Mouse (Mus musculus): ENCODE data around the gene Clock. TPM values are rescaled to one million over a fixed set of nuclear protein-coding genes. Genes with fewer than 3 reads are reported as not detected.

Clock gene
- total and polyA plus RNA-seq, 2 experiments from 2014 or later: 8.2 to 29.3 TPM

DNA sequence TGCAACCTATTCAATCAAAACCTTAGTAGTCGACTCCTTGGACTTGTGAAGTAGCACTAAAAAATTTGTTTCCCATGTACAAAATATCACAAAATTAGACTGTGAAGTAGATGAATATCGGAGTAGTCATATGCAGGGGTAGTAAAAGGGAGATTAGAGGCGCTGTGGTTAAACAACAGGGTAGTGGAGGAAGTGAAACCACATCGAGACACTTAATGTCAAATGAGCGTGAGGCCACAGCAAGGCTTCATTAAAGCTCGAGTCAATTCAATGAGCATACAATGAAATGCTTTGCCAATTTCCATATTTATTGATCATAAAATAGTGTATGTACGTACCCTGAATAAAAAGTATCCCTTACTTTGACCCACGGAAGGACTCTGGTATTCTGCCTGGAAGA is 32.5 kb upstream of the Clock start:
- Histone ChIP-seq H3K4me1 (ENCODE audit: control insufficient read depth, insufficient read depth) (no peaks in the 10 kb centered on the region), H3K36me3 (replicated peaks; ENCODE audit: control insufficient read depth, insufficient read depth, low read length) (no peaks in the 10 kb centered on the region), H3K4me3 (ENCODE audit: low read depth, low read length) (no peak overlapping the region), H3K9ac (replicated peaks; ENCODE audit: low read depth, low read length) (no peak overlapping the region), H3K4me2 (ENCODE audit: low read depth, low read length) (no peak overlapping the region), H3K27ac (ENCODE audit: low read depth) (no peak overlapping the region), H3K27me3 (ENCODE audit: control insufficient read depth, insufficient read depth, low read length) (no peaks in the 10 kb centered on the region), H3K9me3 (replicated peaks; ENCODE audit: control insufficient read depth, low read length) (no peaks in the 10 kb centered on the region)
- WGBS: 76% methylated on average over 8 of the region's 8 CpGs
- no peak for ATAC-seq (ENCODE audit: insufficient read depth, low read depth)
- no peak for DNase-seq (ENCODE audit: low spot score)
- TF ChIP-seq EP300 (IDR thresholded peaks at IDR 0.05; ENCODE audit: low read depth) (no peak), CTCF (IDR thresholded peaks at IDR 0.05; ENCODE audit: low read depth) (no peak)

DNA sequence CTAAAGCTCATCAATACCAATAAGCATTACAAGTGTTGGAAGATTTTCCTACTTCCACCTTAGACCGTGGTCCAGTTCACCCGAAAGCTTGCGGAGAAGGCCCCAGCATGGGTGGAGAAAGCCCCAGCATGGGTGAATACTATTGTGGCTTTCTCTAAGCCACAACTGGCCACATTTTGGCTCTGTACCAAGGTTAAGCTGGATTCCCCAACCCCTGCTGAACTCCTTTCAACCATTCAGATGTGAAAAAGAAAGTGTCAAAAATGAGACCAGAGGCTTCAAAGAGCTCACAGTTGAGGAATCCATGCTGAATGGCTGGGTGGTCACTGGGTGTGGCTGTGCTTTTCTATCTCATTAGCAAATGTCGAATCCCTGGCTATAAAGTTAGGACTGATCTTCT is 29.2 kb upstream of the Clock start:
- Histone ChIP-seq H3K4me2 (ENCODE audit: low read depth, low read length) (no peak overlapping the region), H3K4me1 (ENCODE audit: control insufficient read depth, insufficient read depth) (no peaks in the 10 kb centered on the region), H3K27ac (ENCODE audit: low read depth) (no peak overlapping the region), H3K4me3 (ENCODE audit: low read depth, low read length) (no peak overlapping the region), H3K36me3 (replicated peaks; ENCODE audit: control insufficient read depth, insufficient read depth, low read length) (no peaks in the 10 kb centered on the region), H3K9ac (replicated peaks; ENCODE audit: low read depth, low read length) (no peak overlapping the region), H3K27me3 (ENCODE audit: control insufficient read depth, insufficient read depth, low read length) (no peaks in the 10 kb centered on the region), H3K9me3 (replicated peaks; ENCODE audit: control insufficient read depth, low read length) (no peaks in the 10 kb centered on the region)
- DNase-seq (ENCODE audit: low spot score): no peak
- 77% methylated on average over 4 of the region's 4 CpGs for WGBS
- ATAC-seq (ENCODE audit: insufficient read depth, low read depth): no peak
- TF ChIP-seq CTCF (IDR thresholded peaks at IDR 0.05; ENCODE audit: low read depth): no peak
- no peak for TF ChIP-seq EP300 (IDR thresholded peaks at IDR 0.05; ENCODE audit: low read depth)

DNA sequence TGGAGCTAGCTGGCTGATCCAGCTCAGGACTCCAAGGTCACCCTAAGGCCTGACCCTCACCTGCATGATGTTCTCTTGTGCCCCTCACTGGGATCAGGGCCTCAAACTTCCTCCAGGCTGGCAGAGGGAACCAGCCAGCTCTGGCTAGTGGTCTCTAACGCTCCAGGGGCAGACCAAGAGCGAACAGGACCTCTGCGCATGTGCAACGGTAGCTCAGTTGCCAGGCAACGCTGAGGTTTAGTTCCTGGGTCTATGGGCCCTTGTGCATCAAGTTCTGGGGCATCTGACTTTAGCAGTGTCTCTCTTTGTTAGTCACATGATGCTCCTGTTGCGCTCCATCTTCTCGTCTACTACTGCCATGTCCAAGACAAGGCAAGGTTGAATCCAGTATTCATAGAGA is 26.4 kb upstream of the Clock start, which contains the start of gene Pdcl2:
Gene Pdcl2 (minus strand): TSS at position 204 of the 400 bp plus-strand sequence.
- ATAC-seq (ENCODE audit: insufficient read depth, low read depth): no peak
- Histone ChIP-seq H3K27me3 (ENCODE audit: control insufficient read depth, insufficient read depth, low read length) (no peaks in the 10 kb centered on the region), H3K4me1 (ENCODE audit: control insufficient read depth, insufficient read depth) (no peaks in the 10 kb centered on the region), H3K9ac (replicated peaks; ENCODE audit: low read depth, low read length) (no peak within 1 kb of the TSS), H3K4me3 (ENCODE audit: low read depth, low read length) (no peak within 1 kb of the TSS), H3K9me3 (replicated peaks; ENCODE audit: control insufficient read depth, low read length) (no peaks in the 10 kb centered on the region), H3K36me3 (replicated peaks; ENCODE audit: control insufficient read depth, insufficient read depth, low read length) (no peaks in the 10 kb centered on the region), H3K27ac (ENCODE audit: low read depth) (no peak within 1 kb of the TSS), H3K4me2 (ENCODE audit: low read depth, low read length) (no peak within 1 kb of the TSS)
- DNase-seq (ENCODE audit: low spot score): no peak
- 93% methylated on average over 7 of the region's 7 CpGs for WGBS
- TF ChIP-seq CTCF (IDR thresholded peaks at IDR 0.05; ENCODE audit: low read depth) (no peak), EP300 (IDR thresholded peaks at IDR 0.05; ENCODE audit: low read depth) (no peak)

DNA sequence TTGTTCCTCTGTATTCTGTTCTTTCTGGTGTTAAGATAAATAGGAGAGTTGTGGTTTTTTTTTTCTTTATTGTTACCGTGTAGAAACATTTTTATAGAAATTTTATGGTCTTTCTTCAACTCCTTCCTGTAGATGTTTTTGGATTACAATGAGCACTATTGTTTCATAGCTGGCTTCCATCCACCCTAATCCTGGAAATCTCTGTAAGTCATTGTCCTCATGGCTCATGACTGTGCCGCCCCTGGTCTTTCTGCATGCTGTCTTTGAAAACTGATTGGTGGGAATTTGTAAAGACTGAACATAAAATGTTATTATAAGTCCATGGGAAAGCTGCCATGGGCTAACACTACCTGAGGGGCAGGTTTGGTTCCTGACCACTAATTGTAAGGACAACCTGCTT is 22.7 kb upstream of the Clock start:
- ATAC-seq (ENCODE audit: insufficient read depth, low read depth): no peak

DNA sequence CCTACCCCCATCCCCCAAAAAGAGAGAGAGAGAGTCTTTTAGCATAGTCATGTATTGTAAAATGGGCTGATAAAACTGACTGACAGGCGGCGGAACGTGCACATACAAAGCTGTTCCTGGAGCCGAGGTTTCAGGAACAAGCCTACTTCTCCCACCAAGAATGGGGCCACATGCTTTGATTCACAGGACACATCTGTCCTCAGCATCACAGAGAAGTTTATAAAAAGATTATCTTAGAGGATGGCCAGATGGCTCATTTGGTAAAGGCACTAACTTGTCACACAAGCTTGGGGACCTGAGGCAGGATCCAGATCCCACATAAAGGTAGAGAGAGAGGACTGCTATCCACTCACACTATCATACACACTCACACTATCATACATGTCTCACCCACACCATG is 20.5 kb upstream of the Clock start:
- DNase-seq (ENCODE audit: low spot score) (no peak), ATAC-seq (ENCODE audit: insufficient read depth, low read depth) (no peak)
- no peak overlapping the region for H3K27ac ChIP-seq (ENCODE audit: low read depth)
- no peaks in the 10 kb centered on the region for H3K27me3 ChIP-seq (ENCODE audit: control insufficient read depth, insufficient read depth, low read length)
- no peaks in the 10 kb centered on the region for H3K4me1 ChIP-seq (ENCODE audit: control insufficient read depth, insufficient read depth)
- 79% methylated on average over 4 of the region's 4 CpGs for WGBS
- H3K36me3 ChIP-seq (replicated peaks; ENCODE audit: control insufficient read depth, insufficient read depth, low read length): no peaks in the 10 kb centered on the region
- TF ChIP-seq CTCF (IDR thresholded peaks at IDR 0.05; ENCODE audit: low read depth): no peak
- no peak for TF ChIP-seq EP300 (IDR thresholded peaks at IDR 0.05; ENCODE audit: low read depth)
- H3K9me3 ChIP-seq (replicated peaks; ENCODE audit: control insufficient read depth, low read length): no peaks in the 10 kb centered on the region
- H3K4me3 ChIP-seq (ENCODE audit: low read depth, low read length): no peak overlapping the region
- no peak overlapping the region for H3K4me2 ChIP-seq (ENCODE audit: low read depth, low read length)
- H3K9ac ChIP-seq (replicated peaks; ENCODE audit: low read depth, low read length): no peak overlapping the region

More for the DNA sequence above, 22.7 kb upstream of the Clock start:
- Histone ChIP-seq H3K4me3 (ENCODE audit: low read depth, low read length) (no peak overlapping the region), H3K9me3 (replicated peaks; ENCODE audit: control insufficient read depth, low read length) (no peaks in the 10 kb centered on the region), H3K27me3 (ENCODE audit: control insufficient read depth, insufficient read depth, low read length) (no peaks in the 10 kb centered on the region), H3K27ac (ENCODE audit: low read depth) (no peak overlapping the region), H3K36me3 (replicated peaks; ENCODE audit: control insufficient read depth, insufficient read depth, low read length) (no peaks in the 10 kb centered on the region), H3K9ac (replicated peaks; ENCODE audit: low read depth, low read length) (no peak overlapping the region), H3K4me2 (ENCODE audit: low read depth, low read length) (no peak overlapping the region), H3K4me1 (ENCODE audit: control insufficient read depth, insufficient read depth) (no peaks in the 10 kb centered on the region)
- WGBS: 64% methylated on average over 2 of the region's 2 CpGs
- TF ChIP-seq EP300 (IDR thresholded peaks at IDR 0.05; ENCODE audit: low read depth): no peak
- no peak for TF ChIP-seq CTCF (IDR thresholded peaks at IDR 0.05; ENCODE audit: low read depth)
- no peak for DNase-seq (ENCODE audit: low spot score)
